Mouse (Mus musculus): ENCODE measurements around the gene Skap1.
"Not testable (repeated sequence)": the region's sequence is repeated elsewhere in the genome, so short reads cannot be mapped to it uniquely, and the experiment has no call there.

Skap1 gene

GRCm38 (mm10) chr11:96746648-96747047 is 282.3 kb downstream of the Skap1 start:
- DNase-seq (ENCODE audit: low spot score in 2 of 2) = no peak

DNA sequence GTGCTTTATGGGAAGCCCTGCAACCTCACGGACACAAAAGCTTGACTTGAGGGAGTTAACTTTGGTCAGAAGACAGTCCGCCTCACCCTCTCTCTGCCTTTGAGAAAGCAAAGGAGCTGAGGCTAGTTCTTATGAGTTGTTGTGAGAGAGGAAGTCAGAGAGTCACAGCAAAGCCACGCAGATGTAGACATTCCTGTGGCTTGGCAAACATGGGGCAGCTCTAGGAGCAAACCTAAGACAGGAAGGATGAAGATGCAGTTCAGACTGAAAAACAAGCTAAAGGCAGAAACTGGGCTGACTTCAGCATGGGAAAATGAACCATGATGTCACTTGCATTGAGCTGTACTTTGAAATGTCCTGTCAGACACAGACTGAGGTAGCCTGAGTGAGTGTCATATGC is 283.2 kb downstream of the Skap1 start:
- DNase-seq (ENCODE audit: low spot score in 2 of 2) = no peak

- no peak for DNase-seq (ENCODE audit: low spot score in 2 of 2)
Observed at GRCm38 (mm10) chr11:96755298-96755697, 290.9 kb downstream of the Skap1 start.

DNA sequence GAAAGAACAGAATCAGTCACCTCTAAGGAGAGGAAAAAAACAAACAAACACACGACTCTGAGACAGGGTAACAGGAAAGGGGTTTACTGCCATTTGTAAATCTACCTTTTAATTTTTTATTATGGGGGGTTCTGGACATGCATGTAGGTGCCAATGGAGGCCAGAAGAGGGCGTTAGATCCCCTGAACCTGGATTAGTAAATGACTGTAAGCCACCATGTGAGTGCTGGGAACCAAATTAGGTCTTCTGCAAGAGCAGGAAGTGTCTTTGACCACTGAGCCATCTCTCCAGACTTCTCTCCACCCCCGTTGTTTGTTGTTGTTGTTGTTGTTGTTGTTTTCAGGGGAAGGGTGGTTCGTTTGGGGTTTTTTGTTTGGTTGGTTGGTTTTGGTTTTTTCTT is 293.0 kb downstream of the Skap1 start:
- no peak for DNase-seq (ENCODE audit: low spot score in 2 of 2)

DNA sequence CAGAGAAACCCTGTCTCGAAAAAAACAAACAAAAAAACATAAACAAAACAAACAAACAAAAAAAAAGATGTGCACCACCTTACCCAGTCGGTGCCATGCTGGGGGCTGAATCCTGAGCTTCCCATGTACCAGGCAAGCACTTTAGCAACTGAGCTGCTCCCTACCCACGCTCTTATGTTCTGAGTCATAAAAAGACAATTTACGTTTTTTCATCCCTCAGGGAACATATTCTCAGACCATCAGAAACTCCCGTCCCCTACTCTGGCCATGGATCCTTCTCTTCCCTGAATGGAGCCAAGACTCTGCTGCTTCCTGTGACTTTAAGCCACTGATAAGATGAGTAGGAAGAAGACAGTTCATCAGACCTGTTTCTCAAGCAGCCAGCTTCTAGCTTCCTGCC is 294.0 kb downstream of the Skap1 start:
- no peak for DNase-seq (ENCODE audit: low spot score in 2 of 2)

DNA sequence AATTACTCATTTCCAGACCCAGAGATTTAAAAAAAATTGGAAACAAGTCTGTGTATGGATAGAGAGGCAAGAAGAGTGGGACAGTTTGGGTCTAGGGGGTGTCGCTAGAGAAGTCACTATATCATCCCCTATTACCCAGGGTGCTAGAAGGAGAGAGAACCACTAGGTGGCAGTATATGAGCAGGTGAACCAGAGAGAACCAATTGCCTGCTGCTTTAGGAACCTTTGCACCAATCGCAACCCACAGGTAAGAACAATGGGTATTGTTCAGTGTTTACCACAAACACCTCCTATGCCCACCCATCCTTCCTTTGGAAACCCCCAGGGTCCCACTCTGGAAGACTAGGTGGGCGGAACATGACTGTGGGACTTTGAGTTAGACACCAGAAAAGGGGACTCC is 295.6 kb downstream of the Skap1 start:
- peak in 1 of 2 experiments; percentile 47 for DNase-seq (ENCODE audit: low spot score in 2 of 2)

GRCm38 (mm10) chr11:96761984-96762383 is 297.6 kb downstream of the Skap1 start:
- peak; percentile 51 to 53 for DNase-seq (ENCODE audit: low spot score in 2 of 2)

GRCm38 (mm10) chr11:96762742-96763470 is 298.5 kb downstream of the Skap1 start:
- no peak for DNase-seq (ENCODE audit: low spot score in 2 of 2)

GRCm38 (mm10) chr11:96764511-96765350 is 300.3 kb downstream of the Skap1 start:
- no peak for DNase-seq (ENCODE audit: low spot score in 2 of 2)

GRCm38 (mm10) chr11:96765645-96766044 is 301.3 kb downstream of the Skap1 start:
- no peak for DNase-seq (ENCODE audit: low spot score in 2 of 2)

DNA sequence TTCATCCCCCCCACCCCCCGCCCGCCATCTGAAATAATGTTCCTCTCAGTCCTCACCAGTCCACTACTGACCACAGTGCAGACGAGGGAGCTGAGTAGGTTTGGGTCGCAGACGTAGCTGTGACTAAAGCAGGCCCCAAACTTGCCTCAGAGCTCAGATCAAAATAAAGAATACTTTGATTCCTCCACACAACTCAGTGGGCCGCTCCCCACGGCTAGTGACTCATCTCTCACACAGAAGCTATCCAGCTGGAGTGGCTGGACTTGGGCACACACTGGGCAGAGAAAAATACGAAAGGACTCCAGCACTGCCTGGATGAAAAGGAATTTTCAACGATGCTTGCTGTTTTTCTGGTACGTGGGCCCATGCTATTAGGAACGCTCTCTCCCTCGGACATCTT is 302.2 kb downstream of the Skap1 start:
- DNase-seq (ENCODE audit: low spot score in 2 of 2) = peak in 1 of 2 experiments; percentile 21

GRCm38 (mm10) chr11:96767096-96767495 is 302.7 kb downstream of the Skap1 start:
- no peak for DNase-seq (ENCODE audit: low spot score in 2 of 2)

DNA sequence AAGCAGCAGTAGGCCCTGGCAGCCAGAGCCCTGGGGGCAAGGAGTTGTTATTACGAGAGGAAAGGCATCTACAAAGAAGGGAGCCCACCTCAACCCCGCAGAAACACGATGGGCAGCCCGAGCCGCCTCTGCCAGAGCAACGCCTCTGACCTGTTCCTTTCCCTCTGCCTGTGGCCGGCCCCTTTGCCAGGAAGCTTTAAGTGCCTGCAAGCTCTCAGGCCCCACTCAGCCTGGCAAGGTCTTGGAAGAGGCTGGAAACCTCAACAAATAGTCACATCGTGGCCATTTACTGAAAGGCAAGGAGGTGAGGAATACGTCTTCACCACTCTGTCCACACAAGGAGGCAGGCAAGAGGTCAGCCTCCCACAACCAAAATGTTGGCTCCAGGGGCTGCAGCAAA is 303.8 kb downstream of the Skap1 start:
- no peak for DNase-seq (ENCODE audit: low spot score in 2 of 2)

DNA sequence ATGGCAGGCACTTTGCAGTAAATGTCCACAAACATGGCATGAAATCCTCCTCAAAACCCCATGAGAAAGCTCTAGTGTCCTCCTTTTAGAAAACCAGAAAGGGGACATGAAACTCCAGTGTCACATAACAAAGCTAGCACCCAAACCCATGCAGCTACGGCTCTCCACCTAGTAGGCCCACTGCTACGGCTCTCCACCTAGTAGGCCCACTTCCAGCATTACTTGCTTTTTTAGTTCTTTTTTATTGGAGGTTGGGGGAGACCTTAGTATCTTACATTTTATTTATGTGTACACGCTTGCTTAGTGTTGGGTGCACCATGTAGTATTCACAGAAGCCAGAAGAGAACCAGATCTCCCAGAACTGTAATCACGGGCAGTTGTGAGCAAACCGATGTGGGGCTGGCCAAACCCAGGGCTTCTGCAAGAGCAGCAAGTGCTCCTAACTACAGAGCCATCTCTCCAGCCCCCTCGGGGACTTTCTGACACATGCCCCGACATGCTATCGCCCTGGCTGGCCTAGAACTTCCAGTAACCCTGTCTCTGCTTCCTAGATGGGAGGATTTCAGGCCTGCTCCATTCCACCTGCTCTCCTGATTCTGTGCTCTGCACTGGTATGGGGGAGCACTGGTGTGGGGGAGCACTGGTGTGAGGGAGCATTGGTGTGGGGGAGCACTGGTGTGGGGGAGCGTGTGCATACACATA is 307.0 kb downstream of the Skap1 start:
- DNase-seq (ENCODE audit: low spot score in 2 of 2) = no peak

- no peak for DNase-seq (ENCODE audit: low spot score in 2 of 2)
Observed at GRCm38 (mm10) chr11:96772413-96772812, 308.0 kb downstream of the Skap1 start.

- DNase-seq (ENCODE audit: low spot score in 2 of 2) = no peak
Observed at GRCm38 (mm10) chr11:96774536-96774935, 310.1 kb downstream of the Skap1 start.

DNA sequence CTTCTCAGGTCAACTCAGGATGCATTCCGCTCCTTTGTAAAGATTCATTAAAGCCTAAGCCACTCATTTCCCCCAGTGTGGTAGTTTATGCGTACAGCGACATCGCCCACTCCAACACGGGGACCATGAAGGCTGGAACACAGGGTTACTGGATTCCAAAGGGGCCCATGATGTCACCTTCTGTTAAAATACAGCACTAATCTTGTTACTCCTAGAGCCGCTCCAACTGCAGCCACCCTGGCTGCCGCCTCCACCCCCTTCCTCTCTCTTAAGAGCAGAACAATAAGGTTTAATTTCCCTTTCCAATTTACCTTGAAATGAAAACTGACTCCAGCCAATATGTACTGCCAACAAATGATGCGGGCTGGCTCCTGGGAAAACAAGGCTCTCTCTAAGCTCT is 310.7 kb downstream of the Skap1 start:
- DNase-seq (ENCODE audit: low spot score in 2 of 2) = no peak

- no peak for DNase-seq (ENCODE audit: low spot score in 2 of 2)
Observed at GRCm38 (mm10) chr11:96775665-96776064, 311.3 kb downstream of the Skap1 start.

GRCm38 (mm10) chr11:96776068-96776467 is 311.7 kb downstream of the Skap1 start:
- DNase-seq (ENCODE audit: low spot score in 2 of 2) = no peak

- peak; percentile 99 for DNase-seq (ENCODE audit: low spot score in 2 of 2)
Observed at GRCm38 (mm10) chr11:96776968-96777962, 312.9 kb downstream of the Skap1 start, which contains the start of gene Snx11. Gene Snx11 (minus strand): TSS chr11:96777559.

GRCm38 (mm10) chr11:96778061-96778627 is 313.8 kb downstream of the Skap1 start:
- not testable (repeated sequence) for DNase-seq (ENCODE audit: low spot score in 2 of 2)
